23 mouse cellular contexts compared by ENCODE assay signal in genomic region chr8:102813959-102814358, GRCm38 (mm10). TPM values are rescaled to one million over a fixed set of nuclear protein-coding genes. Genes with fewer than 3 reads are reported as not detected.
A peak's percentile ranks its signal among the peaks of the same experiment; 100 is the strongest.
DNase-seq lines count a peak whose midpoint lies in the region; ATAC-seq lines count a peak whose summit lies in the region.
"Had no signal": no experiment of that assay in that cellular context is flagged by ENCODE, and none has a peak within 500 bp of the region (broad histone marks: within the 10 kb centered on the region; RNA-seq: fewer than 3 reads in every experiment).

No protein-coding gene starts in this region.

- peak; percentile 86 for ATAC-seq in frontal cortex, adult (ENCODE audit: low TSS enrichment)
- ATAC-seq in erythroid progenitor cell, adult 5-6 weeks (replicated peaks; ENCODE audit: low FRiP score, poor library complexity, severe bottlenecking): no peak
- ATAC-seq: forebrain, postnatal 0 days; hindbrain, postnatal 0 days; inflammation-experienced regulatory T-cells, adult 6 months; intestine, embryonic 16.5 days; Patski had no signal

- DNase-seq in embryo, embryonic 10.5 days (ENCODE audit: low spot score): peak; percentile 9
- no peak for DNase-seq in embryo, embryonic 9.5 days (ENCODE audit: extremely low spot score)
- no peak for DNase-seq in frontal cortex, postnatal 36 days (ENCODE audit: low spot score in 2 of 2)
- peak; percentile 11 for DNase-seq in retina, embryonic 14.5 days (ENCODE audit: low spot score)
- no peak for DNase-seq in retina, postnatal 1 day
- DNase-seq in thymus, postnatal 36 days: no peak
- DNase-seq: adrenal gland, adult 2 months; adrenal gland, postnatal 14 days; cerebellum, adult 18-20 months; cerebellum, adult 9-10 months; cerebellum, postnatal 14 days; forebrain, postnatal 0 days; gastrocnemius, postnatal 10 days; gastrocnemius, postnatal 36 days; heart, adult 2 months; heart, postnatal 14 days; heart, postnatal 4 days had no signal

RNA-seq across cellular contexts. Expression of gene Cdh11, which starts 28.5 kb away (rescaled TPM):
- 1.3 and 5.4 TPM in 2 replicates for total RNA-seq in erythroid progenitor cell, adult 5-6 weeks (2015; ENCODE audit: low replicate concordance)
- 0.83 and 1.2 TPM in 2 replicates for total RNA-seq in erythroid progenitor cell, adult 5-6 weeks (2017; ENCODE audit: low replicate concordance)

Comparison
In these comparisons a context has a peak if more than half of its experiments do, and no peak if none do; other contexts are left out.
1. DNase-seq: peak in embryo, embryonic 10.5 days (single experiment) and retina, embryonic 14.5 days (single experiment); none in embryo, embryonic 9.5 days (single experiment), frontal cortex, postnatal 36 days (0 of 2), retina, postnatal 1 day (single experiment) and thymus, postnatal 36 days (0 of 2).